Mouse (Mus musculus): Measurements from ENCODE around the gene Slc12a7. TPM values are rescaled to one million over a fixed set of nuclear protein-coding genes. Genes with fewer than 3 reads are reported as not detected.

Gene Slc12a7
- total and polyA plus RNA-seq, 3 experiments: 3.1 to 6.9 TPM; not detected in 1

DNA sequence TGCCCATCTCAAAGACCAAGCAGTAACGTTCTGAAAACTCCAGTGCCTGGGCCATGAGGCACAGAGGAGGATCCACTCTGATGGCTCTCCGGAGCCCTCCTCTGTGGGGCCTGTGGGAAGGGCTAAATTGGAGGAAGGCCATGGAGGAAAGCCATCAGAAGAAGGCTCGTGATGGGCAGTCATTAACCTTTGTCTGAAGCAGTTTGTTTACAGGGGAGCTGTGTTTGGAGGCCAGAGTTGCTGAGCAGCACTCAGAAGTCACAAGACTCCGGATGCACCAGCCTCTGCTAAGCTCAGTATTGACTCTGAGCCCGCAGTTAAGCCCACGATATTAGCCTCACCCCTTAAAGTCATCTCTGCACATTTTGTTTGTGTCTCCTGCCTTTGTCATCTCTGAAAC lies 23.4 kb upstream of the Slc12a7 start:
- peaks cover 4 to 9% of the 10 kb centered on the region in 2 experiments; a peak in 3 of 4 replicates for H3K27me3 ChIP-seq (ENCODE audit: control insufficient read depth in 1 of 2, insufficient read depth in 2 of 2, low read length in 2 of 2)
- H3K9ac ChIP-seq (ENCODE audit: control insufficient read depth, low read depth, low read length, poor library complexity, severe bottlenecking): no peak overlapping the region
- no peak for TF ChIP-seq USF2 (IDR thresholded peaks at IDR 0.05; ENCODE audit: borderline replicate concordance in 1 of 2, insufficient read depth in 1 of 2, low read depth in 1 of 2, low read length in 2 of 2)
- TF ChIP-seq ZMIZ1 (IDR thresholded peaks at IDR 0.05; ENCODE audit: low read depth, low read length): no peak
- no peak for TF ChIP-seq RCOR1 (IDR thresholded peaks at IDR 0.05; ENCODE audit: low read depth, low read length)
- no peak for TF ChIP-seq SMC3 (IDR thresholded peaks at IDR 0.05; ENCODE audit: low read depth, low read length)
- TF ChIP-seq POLR2A (IDR thresholded peaks at IDR 0.05; ENCODE audit: control insufficient read depth in 1 of 2, insufficient read depth in 1 of 2, low read depth in 1 of 2, low read length in 2 of 2, poor library complexity in 1 of 2): no peak
- TF ChIP-seq TAL1 (IDR thresholded peaks at IDR 0.05; ENCODE audit: low read length): no peak
- TF ChIP-seq RAD21 (IDR thresholded peaks at IDR 0.05; ENCODE audit: low read depth, low read length): no peak
- no peak for TF ChIP-seq E2F4 (IDR thresholded peaks at IDR 0.05; ENCODE audit: borderline replicate concordance, low read depth, low read length)
- no peak for TF ChIP-seq HCFC1 (IDR thresholded peaks at IDR 0.05; ENCODE audit: low read depth, low read length)
- no peak for TF ChIP-seq ZNF384 (IDR thresholded peaks at IDR 0.05; ENCODE audit: low read depth, low read length)
- TF ChIP-seq MYB (IDR thresholded peaks at IDR 0.05; ENCODE audit: low read depth, low read length): no peak
- no peaks in the 10 kb centered on the region for H3K4me1 ChIP-seq (ENCODE audit: control insufficient read depth in 1 of 2, insufficient read depth in 2 of 2, low read length in 2 of 2)
- no peak overlapping the region for H3K4me3 ChIP-seq (ENCODE audit: control insufficient read depth in 1 of 2, insufficient read depth in 1 of 2, low read depth in 2 of 2, low read length in 2 of 2)
- H3K79me2 ChIP-seq (ENCODE audit: control insufficient read depth, insufficient read depth, low read length, poor library complexity): no peaks in the 10 kb centered on the region; the same call in 1 of the 2 replicates
- no peaks in the 10 kb centered on the region for H3K9me3 ChIP-seq (replicated peaks; ENCODE audit: insufficient read depth, low read length)
- DNase-seq (ENCODE audit: low read depth, low spot score): no peak
- no peaks in the 10 kb centered on the region for H3K36me3 ChIP-seq (ENCODE audit: control insufficient read depth in 1 of 2, insufficient read depth in 2 of 2, low read length in 2 of 2)
- H3K27ac ChIP-seq (ENCODE audit: control insufficient read depth, low read depth, low read length): no peak overlapping the region

DNA sequence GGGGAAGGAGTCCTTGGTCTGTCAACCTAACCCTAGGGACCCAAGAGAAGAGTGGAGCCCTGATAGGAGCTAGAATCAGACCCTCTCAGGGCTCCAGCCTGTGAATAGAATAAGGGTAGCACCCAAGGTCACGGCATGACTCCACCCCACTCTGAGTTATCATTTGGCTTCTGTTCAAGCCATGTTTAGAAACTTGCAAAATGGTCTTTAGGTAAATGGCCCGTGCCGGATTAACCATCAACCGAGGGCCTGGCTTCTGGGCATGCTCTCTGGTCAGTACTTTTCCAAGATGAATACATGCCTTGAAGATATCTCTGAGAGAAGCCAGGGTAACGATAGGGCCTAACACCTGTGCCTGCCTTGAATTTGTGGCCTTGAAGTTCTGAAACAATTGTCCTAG lies 21.7 kb upstream of the Slc12a7 start:
- no peaks in the 10 kb centered on the region for H3K36me3 ChIP-seq (ENCODE audit: control insufficient read depth in 1 of 2, insufficient read depth in 2 of 2, low read length in 2 of 2)
- no peak overlapping the region for H3K9ac ChIP-seq (ENCODE audit: control insufficient read depth, low read depth, low read length, poor library complexity, severe bottlenecking)
- TF ChIP-seq NELFE (IDR thresholded peaks at IDR 0.05; ENCODE audit: low read depth, low read length) (no peak), CHD1 (IDR thresholded peaks at IDR 0.05; ENCODE audit: low read depth, low read length) (no peak)

DNA sequence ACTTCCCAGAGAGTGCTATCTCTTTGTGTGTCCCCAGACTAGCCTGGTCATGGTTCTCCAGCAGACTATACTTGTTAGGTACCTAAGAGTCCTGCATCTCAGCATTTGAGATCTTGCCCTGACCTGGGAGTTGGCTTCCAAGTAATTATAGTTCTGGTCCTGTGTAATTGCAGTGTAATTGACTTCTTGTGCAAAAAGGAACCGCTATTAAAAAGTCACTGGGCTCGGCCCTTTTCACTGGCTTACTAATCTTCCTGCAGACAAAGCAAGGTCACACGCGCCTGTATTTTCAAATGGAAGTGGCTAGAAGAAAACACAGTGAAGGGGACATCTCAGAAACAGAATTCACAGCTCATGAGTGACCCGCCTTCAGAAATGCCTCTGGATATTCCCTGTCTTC lies 21.1 kb upstream of the Slc12a7 start:
- peaks cover 4 to 9% of the 10 kb centered on the region in 2 experiments; a peak in 3 of 4 replicates for H3K27me3 ChIP-seq (ENCODE audit: control insufficient read depth in 1 of 2, insufficient read depth in 2 of 2, low read length in 2 of 2)
- H3K9me3 ChIP-seq (replicated peaks; ENCODE audit: insufficient read depth, low read length): no peaks in the 10 kb centered on the region
- TF ChIP-seq ZMIZ1 (IDR thresholded peaks at IDR 0.05; ENCODE audit: low read depth, low read length): no peak
- no peak for TF ChIP-seq TBP (IDR thresholded peaks at IDR 0.05; ENCODE audit: low read depth, low read length)
- TF ChIP-seq HCFC1 (IDR thresholded peaks at IDR 0.05; ENCODE audit: low read depth, low read length): no peak

More for the DNA sequence above, 21.7 kb upstream of the Slc12a7 start:
- H3K79me2 ChIP-seq (ENCODE audit: control insufficient read depth, insufficient read depth, low read length, poor library complexity): no peaks in the 10 kb centered on the region; the same call in 1 of the 2 replicates
- H3K4me3 ChIP-seq (ENCODE audit: control insufficient read depth in 1 of 2, insufficient read depth in 1 of 2, low read depth in 2 of 2, low read length in 2 of 2): no peak overlapping the region
- peaks cover 4 to 9% of the 10 kb centered on the region in 2 experiments; a peak in 3 of 4 replicates for H3K27me3 ChIP-seq (ENCODE audit: control insufficient read depth in 1 of 2, insufficient read depth in 2 of 2, low read length in 2 of 2)
- no peaks in the 10 kb centered on the region for H3K4me1 ChIP-seq (ENCODE audit: control insufficient read depth in 1 of 2, insufficient read depth in 2 of 2, low read length in 2 of 2)
- H3K9me3 ChIP-seq (replicated peaks; ENCODE audit: insufficient read depth, low read length): no peaks in the 10 kb centered on the region
- no peak for DNase-seq (ENCODE audit: low read depth, low spot score)
- no peak overlapping the region for H3K27ac ChIP-seq (ENCODE audit: control insufficient read depth, low read depth, low read length)

More for the DNA sequence above, 21.1 kb upstream of the Slc12a7 start:
- no peak overlapping the region for H3K4me3 ChIP-seq (ENCODE audit: control insufficient read depth in 1 of 2, insufficient read depth in 1 of 2, low read depth in 2 of 2, low read length in 2 of 2)
- no peaks in the 10 kb centered on the region; the same call in 1 of the 2 replicates for H3K79me2 ChIP-seq (ENCODE audit: control insufficient read depth, insufficient read depth, low read length, poor library complexity)
- no peaks in the 10 kb centered on the region for H3K36me3 ChIP-seq (ENCODE audit: control insufficient read depth in 1 of 2, insufficient read depth in 2 of 2, low read length in 2 of 2)
- H3K27ac ChIP-seq (ENCODE audit: control insufficient read depth, low read depth, low read length): no peak overlapping the region
- DNase-seq (ENCODE audit: low read depth, low spot score): no peak
- H3K9ac ChIP-seq (ENCODE audit: control insufficient read depth, low read depth, low read length, poor library complexity, severe bottlenecking): no peak overlapping the region
- no peaks in the 10 kb centered on the region for H3K4me1 ChIP-seq (ENCODE audit: control insufficient read depth in 1 of 2, insufficient read depth in 2 of 2, low read length in 2 of 2)

Data from MEL (cell line).